Mouse (Mus musculus) liver, adult (tissue): ENCODE measurements around the gene Frmd5.

Source experiments
- GATA4 ChIP-seq: IDR thresholded peaks from 2 replicates; pipeline ENCODE4 v1.6.1; 2014; ENCODE audit warnings: mild to moderate bottlenecking, low read length; ENCODE audit not compliant: insufficient replicate concordance

Gene Frmd5

DNA sequence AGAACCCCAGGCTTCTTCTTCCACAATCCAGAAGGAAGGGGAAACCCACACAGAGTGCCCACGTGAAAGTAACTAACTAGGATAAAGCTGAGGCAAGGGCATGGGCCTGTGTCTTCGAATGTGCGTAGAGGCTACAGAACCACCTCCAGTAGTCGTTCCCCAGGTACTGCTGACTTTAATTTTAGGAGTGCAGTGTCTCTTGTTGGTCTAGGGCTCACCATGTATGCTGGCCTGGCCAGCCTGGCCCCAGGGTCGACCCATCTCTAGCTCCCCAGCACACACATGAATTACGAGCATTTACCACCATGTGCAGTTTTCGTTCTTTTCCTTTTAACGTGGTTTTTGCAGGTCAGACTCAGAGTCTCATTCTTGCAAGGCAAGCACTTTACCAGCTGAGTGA is 83.1 kb downstream of the Frmd5 start:
- TF ChIP-seq GATA4: no peak

DNA sequence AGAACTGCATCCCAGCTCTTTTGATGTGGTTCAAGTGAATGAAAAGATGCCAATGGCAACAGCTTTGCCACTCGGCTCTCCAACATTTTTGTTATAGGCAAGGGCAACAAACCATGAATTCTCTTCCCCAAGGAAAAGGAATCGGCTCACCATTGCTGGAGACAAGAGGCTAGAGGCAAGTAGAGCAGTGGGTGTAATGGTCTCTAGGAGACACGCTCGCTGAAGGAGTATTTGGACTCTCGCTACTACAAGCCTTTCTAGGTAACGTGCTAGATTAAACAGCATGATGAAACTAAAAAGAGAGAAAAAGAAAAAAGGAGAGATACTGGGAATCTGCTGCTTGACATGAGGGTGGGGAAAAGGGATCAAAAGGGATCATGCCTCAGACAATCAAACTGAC is 87.9 kb downstream of the Frmd5 start:
- TF ChIP-seq GATA4: no peak

GRCm38 (mm10) chr2:121717133-121717532 is 89.8 kb downstream of the Frmd5 start:
- no peak for TF ChIP-seq GATA4

DNA sequence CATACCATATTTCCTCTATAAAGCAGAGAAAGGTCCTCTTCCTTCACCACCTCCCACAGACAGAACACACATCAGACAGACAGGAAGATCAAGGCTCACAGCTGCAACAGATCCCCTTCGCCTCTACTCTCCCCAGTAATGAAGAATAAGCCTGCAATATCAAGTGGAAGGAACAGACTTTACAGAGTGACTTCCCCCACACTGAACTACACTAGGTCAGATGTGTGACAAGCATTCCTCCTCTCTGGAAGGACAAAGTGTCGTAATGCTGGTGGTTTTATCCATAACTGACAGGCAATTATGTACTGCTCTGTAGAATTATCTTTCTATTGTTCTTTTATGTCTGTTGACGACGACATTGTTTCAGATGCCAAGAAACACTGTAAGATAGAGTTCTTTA is 93.3 kb downstream of the Frmd5 start:
- TF ChIP-seq GATA4: no peak

- TF ChIP-seq GATA4: no peak
Measured at GRCm38 (mm10) chr2:121711748-121712384, 95.0 kb downstream of the Frmd5 start.

GRCm38 (mm10) chr2:121709096-121709495 is 97.8 kb downstream of the Frmd5 start:
- TF ChIP-seq GATA4: no peak

GRCm38 (mm10) chr2:121707461-121707860 is 99.4 kb downstream of the Frmd5 start:
- no peak for TF ChIP-seq GATA4

- TF ChIP-seq GATA4: no peak
Measured at GRCm38 (mm10) chr2:121705756-121706155, 101.1 kb downstream of the Frmd5 start.

- TF ChIP-seq GATA4: no peak
Measured at GRCm38 (mm10) chr2:121699331-121699730, 107.6 kb downstream of the Frmd5 start.

DNA sequence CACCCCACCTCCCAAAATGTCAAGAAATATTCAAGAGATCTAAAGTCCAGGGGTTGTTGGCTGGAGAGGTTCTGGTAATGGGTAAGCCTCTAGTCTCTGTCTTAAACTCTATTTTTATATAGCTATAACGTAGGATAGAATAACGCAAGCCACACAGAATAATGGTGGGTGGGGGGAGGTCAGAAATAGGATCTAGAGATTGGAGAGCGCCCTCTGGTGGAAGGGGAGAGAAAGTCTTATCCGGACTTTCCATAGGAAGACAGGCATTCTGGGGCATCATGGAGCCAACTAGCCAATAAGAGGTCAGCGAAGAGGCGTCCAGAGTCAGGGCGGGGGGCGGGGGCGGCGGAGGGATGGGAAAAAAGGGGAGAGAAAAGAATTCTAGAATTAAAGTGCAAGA is 111.5 kb downstream of the Frmd5 start:
- no peak for TF ChIP-seq GATA4

DNA sequence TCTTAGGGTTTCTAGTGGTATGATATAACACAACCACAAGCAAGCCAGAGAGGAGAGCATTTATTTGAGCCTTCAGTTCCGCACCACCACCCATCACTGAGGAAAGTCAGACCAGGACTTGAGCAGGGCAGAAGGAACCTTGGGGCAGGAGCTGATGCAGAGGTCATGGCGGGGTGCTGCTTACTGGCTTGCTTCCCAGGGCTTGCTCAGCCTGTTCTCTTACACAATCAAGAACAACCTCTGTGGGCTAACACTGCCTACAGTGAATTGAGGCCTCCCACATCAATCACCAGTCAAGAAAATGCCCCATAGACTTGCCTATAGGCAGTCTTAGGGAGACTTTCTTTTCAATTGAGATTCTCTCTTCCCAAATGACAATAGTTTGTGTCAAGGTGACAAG is 118.8 kb downstream of the Frmd5 start:
- no peak for TF ChIP-seq GATA4

DNA sequence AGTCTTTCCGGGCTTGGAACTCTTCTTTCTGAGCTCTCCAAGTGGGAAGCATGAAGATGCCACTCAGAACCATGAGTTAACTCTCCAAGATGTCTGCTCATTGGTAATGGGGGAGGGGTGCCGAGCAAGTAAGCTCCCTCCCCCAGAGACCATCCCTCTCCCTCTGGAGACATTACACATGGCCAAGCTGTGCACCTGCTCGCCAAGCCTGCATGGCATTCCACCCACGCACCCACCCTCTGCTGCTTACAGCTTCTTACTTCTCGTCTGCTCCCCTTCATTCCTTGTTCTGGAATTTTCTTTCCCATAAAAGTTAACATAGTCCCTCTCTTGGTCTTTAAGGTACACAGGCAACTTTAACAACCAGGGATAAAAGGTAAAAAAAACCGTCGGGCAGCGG is 123.3 kb downstream of the Frmd5 start:
- no peak for TF ChIP-seq GATA4

- TF ChIP-seq GATA4: no peak
Measured at GRCm38 (mm10) chr2:121682361-121682760, 124.5 kb downstream of the Frmd5 start.

DNA sequence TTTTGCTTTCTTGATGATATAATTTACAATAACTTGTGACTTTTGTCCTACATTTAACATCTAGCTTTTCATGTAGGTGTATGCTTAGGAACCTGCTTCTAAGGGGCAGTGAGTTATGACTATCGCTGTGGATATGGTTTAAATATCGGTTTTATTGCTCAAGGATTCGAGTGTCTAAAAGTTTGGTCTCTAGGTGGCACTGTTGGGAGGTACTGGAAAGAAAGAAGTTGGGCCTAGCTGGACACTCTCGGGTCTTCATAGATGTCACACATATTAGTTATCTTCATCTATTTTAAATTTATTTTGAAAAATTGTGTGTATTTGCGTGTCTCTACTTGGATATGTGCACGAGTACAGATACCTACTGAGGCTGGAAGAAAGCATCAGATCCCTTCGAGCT is 127.2 kb downstream of the Frmd5 start:
- TF ChIP-seq GATA4: no peak

DNA sequence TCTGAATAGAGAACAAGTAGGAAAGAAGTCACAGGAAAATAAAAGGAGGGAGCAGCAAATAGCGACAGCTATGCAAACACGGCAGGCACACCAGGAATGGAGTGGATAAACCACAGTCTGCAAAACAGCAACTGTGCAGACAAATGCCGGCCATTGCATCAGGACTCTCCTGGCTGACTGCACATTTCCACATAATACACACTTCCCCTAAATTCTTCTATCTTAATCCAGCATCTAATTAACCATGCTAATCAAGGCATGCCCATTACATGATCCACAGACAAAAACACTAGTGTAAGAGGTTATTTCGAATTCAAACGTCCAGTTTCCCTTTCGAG is 129.3 kb downstream of the Frmd5 start:
- TF ChIP-seq GATA4: no peak

DNA sequence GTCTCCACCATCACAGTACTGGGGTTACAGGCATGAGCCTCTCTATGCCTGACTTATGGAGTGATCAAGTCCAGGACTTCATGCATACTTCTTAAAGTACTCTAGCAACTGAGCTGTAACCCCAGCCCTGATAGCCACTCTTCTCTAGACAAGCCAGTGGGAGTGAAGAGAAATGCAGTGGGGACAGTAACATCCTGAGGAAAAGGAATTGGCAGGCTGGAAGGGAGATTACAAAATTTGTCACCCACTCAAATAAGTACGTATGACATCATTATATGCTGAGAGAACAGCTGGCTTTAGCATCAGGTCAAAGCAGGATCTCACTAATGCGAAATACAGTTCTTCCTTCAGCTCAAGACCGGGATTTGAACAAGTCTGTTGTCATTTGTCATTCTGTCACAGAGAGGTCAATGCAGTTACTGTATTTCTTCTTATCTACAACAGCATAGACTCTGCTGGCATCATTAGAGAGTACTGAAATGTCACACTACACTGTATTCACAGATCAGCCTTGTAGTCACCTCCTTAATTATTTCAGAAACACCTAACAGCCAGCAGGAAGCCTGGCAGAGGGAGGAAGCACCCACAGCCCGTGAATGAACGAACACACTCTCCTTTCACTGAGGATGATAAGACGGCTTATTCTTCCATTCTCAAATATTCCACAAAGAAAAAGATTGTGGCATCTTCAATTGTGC is 129.8 kb downstream of the Frmd5 start:
- no peak for TF ChIP-seq GATA4

GRCm38 (mm10) chr2:121675895-121676294 is 131.0 kb downstream of the Frmd5 start:
- TF ChIP-seq GATA4: no peak
